Mouse (Mus musculus) G1E (cell line): ENCODE data around the gene Gm48551.

Experiments used
- CTCF ChIP-seq: IDR thresholded peaks from 2 replicates; pipeline ENCODE4 v1.5.1; 2012; ENCODE audit warnings: low read depth, low read length, inconsistent platforms, mixed read lengths
- POLR2AphosphoS5 ChIP-seq: IDR thresholded peaks from 2 replicates; pipeline ENCODE4 v1.6.1; 2012; ENCODE audit warnings: low read depth, low read length, inconsistent platforms; ENCODE audit not compliant: insufficient replicate concordance

DNA sequence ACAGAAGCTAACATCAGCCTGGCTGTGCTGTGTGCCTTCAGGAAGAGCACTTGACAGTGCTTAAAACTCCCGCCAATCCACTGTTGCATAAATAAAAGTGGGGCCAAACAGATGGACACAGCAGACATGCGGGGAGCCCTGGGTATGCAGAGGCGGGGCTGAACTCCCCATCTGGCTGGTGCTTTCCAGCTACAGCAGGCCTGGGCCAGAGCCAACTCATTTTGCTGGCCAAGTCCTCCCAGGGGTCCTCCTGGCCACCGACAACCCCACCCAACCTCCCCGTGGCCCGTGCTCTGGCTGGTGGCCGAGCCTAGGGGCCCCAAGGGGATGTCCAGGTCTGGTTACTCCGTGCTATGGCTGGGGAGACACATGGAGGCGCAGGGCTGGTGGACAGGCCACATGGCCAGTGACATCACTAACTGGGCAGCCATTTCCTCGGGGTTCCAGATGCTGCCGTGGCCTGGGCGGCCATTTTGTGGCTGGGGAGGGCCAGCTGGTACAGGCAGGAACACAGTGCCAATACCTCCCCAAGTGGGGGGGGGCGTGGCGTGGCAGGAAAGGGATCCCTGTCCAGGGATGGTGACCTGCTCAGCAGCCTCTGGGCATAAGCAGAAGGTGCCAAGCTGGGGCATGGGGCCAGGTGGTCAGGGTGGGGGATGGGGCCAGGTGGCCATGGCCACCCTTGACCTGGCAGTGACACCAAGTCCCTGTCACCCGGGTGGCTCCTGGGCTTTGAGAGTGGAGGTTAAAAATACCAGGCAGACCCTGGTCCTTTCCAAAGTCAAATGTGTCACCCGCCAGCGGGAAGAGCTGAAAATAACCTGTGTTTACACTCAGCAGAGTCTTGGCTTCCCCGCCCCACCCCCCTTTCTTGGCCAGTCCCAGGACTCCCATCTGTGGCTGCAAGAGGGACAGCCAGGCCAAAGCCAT is 27.5 kb downstream of the Gm48551 start:
- TF ChIP-seq CTCF, result no peak
- TF ChIP-seq POLR2AphosphoS5, result no peak
